Mouse (Mus musculus): ENCODE measurements at regions not wholly inside any gene's neighbourhood (a gene's known extent, or its start where the extent isn't known, plus 50 kb on each side); places are given as distances from the start of the nearest gene placed in this dataset.

DNA sequence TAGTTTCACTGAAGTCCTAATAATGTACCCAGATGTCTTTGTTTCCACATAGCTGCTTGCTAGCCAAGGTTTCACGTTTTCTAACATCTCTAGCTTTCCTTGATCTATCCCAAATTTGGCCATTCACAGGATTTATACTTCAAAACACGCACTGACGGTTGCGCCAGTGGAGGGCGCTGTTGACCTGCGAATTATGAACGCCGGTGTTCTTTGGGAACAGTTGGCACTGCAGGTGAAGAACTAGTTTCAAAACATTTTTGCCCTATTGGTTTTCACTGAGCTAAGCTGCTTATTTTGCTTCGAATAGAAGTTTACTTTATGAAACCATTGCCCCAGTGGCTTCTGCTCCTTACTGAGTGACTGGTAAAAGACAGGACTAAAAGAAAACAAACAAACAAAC, 76.7 kb upstream of the Slitrk3 start:
- TF ChIP-seq CTCF (IDR thresholded peaks at IDR 0.05; ENCODE audit: extremely low read depth, insufficient read length, insufficient replicate concordance, low read depth, low read length) (peak; percentile 50; the same call in 1 of the 2 replicates), POLR2A (IDR thresholded peaks at IDR 0.05; ENCODE audit: low read depth, low read length) (no peak)

Data from small intestine, adult 2 months (tissue).